Mouse (Mus musculus): ENCODE data around the gene Insm2. TPM values are rescaled to one million over a fixed set of nuclear protein-coding genes. Genes with fewer than 3 reads are reported as not detected.
"Not testable (repeated sequence)": the region's sequence is repeated elsewhere in the genome, so short reads cannot be mapped to it uniquely, and the experiment has no call there.

The Insm2 gene
- under 1 TPM in 1 of 2 experiments, not detected in 1; 0.21 TPM for total RNA-seq (2021)
- long read RNA-seq, experiment 1, partial matches to known transcripts: 0 of 1 reads
- long read RNA-seq, experiment 1, other reads (novel, unspliced or antisense): 0 of 1 reads
- long read RNA-seq, experiment 2: 0 reads

DNA sequence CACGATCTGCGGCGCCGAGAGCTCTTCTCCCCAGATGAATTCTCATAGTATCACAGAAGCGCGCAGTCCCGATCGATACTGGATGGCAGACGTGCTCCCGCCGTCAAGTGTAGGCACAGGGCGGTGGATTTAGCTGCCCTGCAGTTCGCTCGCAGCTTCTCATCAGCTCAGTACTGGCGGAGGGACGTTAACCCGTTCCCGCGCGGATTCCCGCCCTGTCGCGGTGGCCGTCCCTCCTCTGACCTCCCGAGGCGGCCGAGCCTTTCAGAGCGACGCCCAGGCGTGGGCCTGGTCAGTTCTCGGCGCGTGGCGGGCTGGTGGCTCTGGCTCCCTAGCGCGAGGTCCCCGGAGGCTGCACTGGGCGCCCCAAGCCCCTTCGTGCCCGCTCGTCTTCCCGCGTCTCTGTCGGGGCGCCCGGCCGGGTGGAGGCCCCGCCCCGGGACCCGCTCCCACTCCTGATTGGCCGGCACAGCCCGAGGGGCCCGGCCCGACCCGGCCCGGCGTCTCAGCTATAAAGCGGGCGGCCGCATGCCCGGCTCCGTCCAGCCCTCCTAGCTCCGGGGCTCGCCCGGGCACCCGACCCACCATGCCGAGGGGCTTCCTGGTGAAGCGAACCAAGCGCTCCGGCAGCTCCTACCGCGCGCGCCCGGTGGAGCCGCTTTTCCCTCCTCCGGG lies at the start of gene Insm2:
Gene Insm2 (plus strand): TSS at position 541 of the 675 bp plus-strand sequence.
- DNase-seq (ENCODE audit: low spot score in 2 of 2): peak in 1 of 2 experiments; percentile 17

DNA sequence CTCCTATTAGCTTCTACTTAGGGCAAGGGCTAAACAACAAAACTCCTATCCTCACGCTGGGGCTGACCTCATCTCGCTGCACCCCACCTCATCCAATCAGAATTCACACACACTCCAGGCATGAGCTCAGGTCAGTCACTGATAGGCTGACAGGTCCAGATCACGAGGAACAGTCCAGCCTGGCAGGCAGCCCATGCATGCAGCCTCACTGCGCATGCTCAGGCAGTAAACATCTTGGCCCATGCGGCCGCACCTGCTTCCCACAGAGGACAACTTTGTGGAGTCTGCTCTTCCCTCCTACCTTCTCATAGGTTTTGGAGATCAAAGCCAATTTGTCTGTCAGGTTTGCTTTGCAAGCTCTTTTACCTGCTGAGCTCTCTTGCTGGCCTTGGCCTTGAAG lies 44.3 kb upstream of the Insm2 start:
- DNase-seq (ENCODE audit: low spot score in 2 of 2): not testable (repeated sequence)

DNA sequence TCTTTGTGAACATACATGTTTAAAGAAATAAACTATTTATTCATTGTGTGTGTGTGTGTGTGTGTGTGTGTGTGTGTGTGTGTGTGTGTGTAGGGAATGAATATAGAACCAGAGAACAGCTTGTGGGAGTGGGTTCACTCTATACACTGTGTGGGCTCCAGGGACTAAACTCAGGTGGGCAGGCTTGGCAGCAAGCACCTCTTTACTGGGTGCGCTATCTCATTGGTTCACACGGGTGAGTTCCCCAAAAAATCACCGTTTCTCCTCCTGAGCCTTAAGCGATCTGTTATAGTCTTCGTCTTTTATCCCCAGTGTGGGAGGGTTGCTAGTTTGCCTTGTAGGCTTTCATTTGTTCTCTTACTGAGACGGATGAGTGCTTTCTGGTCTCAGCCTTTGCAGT lies 41.4 kb upstream of the Insm2 start:
- peak in 1 of 2 experiments; percentile 8 for DNase-seq (ENCODE audit: low spot score in 2 of 2)

DNA sequence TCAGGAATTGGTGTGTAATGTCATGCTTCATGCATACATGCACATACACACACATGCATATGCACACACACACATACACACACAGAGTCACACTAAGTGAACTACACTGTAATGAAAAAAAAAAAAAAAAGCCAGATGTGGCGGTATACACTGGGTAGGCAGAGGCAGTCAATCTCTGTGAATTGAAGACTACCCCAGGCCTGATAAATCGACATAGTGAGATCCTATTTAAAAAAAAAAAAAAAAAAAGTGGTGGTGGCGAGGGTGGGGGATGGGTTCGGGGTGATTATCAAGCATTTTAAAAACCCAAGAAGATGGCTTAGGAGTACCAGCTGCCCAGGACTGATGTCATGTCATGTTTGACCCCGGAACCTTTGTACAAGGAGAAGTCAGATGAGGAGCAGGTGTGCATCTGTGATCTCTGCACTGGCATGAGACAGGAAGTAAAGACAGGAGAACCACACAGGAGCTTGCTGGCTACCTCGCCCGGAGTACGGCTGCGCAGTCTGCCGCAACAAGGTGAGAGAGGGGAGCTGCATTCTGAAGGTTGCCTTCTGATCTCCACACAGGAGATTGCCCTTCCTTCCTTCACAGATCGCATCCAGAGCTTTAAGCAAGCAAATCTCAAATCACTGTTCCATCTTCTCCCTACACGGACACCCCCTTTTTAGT lies 39.9 kb upstream of the Insm2 start:
- no peak for DNase-seq (ENCODE audit: low spot score in 2 of 2)

DNA sequence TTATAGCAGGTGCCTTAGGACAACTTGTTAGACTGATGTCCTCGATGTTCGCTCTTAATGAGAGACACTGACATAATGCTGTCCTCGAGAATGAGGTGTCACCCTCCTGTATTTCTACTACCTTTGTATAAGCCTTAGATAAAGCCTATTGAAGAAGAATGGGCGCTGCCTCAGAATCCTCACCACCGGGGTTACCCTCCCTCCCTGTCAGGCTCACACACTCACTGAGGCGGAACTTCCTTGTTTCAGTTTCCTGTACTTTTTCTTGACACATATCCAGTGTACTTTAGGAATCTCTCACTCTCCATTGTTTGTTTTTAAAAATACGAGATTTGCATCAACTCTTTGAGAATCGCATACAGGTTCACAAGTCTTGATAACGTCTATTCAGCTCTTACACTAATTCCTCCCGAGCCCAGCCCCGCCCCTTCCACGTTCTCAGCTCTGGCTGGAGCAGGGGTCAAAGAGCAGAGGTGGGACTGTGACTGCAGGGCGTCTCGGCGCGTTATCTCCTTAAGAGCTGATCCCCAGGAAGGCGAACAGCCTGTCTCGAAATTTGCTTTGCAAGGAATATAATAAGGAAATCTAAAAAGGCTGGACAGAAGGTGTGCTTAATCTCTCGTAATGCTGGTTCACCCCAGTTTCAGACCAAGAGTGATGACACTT lies 39.1 kb upstream of the Insm2 start:
- DNase-seq (ENCODE audit: low spot score in 2 of 2): no peak

DNA sequence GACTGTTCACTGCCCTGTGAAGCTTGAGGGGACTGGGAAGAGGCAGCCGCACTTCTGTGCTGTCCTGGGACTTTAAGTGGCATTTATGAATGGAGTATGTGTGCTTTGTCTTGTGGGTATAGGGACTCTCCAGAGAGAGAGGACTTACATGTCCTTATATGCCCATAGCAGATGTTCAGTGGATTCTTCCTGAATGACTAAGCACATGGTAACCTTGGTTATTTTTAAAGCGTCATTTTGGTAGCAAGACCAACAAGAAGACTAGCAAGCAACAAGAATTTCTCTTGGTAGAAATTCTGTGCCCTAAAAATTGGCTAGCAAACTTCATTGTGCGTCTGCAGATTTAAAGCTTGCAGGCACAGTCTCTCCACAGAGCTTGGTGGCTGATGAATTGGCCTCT lies 35.5 kb upstream of the Insm2 start:
- no peak for DNase-seq (ENCODE audit: low spot score in 2 of 2)

DNA sequence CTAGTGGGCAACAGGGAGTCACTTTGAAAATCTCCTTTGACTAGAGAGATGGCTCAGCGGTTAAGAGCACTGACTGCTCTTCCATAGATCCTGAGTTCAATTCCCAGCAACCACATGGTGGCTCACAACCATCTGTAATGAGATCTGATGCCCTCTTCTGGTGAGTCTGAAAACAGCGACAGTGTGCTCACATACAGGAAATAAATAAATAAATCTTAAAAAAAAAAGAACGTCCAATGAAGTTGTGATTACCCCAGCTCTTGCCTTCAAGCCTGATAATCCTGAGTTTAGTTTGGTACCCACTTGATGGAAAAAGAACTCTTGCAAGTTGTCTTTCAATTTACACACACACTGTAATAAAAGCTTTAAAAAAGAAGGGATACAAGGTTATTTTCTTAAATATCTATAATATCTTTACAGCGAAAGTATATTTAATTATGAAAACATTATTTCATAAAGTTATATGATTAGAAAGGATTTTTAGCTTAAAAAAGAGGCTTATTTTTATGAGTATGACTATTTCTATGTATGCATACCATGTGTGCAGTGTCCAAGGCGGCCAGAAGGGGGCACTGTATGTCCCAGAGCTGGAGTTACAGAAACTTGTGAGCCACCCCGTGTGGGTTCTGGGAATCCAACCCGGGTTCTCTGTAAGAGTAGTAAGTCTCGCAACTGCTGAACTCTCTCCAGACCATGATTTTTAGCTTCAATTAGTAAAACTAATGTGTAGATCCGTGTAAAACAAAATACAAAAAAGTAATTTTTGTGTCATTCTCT lies 34.9 kb upstream of the Insm2 start:
- DNase-seq (ENCODE audit: low spot score in 2 of 2): no peak

DNA sequence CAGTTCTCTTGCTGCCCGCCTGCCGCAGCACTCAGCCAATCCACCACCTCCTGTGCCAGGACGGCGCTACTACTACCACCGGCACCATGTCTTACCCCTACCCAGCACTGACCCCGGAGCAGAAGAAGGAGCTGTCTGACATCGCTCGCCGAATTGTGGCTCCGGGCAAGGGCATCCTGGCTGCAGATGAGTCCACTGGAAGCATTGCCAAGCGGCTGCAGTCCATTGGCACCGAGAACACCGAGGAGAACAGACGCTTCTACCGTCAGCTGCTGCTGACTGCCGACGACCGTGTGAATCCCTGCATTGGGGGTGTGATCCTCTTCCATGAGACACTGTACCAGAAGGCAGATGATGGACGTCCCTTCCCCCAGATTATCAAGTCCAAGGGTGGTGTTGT lies 34.0 kb upstream of the Insm2 start, which contains the start of gene Aldoart2:
Gene Aldoart2 (plus strand): TSS at position 34 of the 400 bp plus-strand sequence.
- no peak for DNase-seq (ENCODE audit: low spot score in 2 of 2)

DNA sequence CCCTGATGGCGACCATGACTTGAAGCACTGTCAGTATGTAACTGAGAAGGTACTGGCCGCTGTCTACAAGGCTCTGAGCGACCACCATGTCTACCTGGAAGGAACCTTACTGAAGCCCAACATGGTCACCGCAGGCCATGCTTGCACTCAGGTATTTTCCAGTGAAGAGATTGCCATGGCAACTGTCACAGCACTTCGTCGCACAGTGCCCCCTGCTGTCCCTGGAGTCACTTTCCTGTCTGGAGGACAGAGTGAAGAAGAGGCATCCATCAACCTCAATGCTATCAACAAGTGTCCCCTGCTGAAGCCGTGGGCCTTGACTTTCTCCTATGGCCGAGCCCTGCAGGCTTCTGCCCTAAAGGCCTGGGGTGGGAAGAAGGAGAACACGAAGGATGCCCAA lies 33.4 kb upstream of the Insm2 start:
- DNase-seq (ENCODE audit: low spot score in 2 of 2): no peak

DNA sequence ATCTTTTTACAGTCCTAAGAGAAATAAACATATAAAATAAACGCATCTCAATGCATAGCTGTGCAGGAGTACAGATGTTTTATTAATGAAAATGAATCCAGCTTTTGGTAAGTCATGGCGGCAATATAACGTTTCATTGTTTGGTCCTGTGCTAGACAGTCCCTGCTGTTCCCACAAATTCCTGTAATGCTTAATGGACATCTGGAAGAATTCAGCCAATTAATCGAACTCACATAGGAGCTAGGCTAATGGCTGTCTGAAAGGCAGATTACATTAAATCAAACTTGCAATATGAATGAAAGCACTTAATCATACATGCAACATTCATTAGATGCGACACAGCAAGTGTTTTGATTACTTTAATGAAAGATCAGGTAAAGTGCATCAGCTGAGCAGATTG lies 32.4 kb upstream of the Insm2 start:
- DNase-seq (ENCODE audit: low spot score in 2 of 2): no peak

DNA sequence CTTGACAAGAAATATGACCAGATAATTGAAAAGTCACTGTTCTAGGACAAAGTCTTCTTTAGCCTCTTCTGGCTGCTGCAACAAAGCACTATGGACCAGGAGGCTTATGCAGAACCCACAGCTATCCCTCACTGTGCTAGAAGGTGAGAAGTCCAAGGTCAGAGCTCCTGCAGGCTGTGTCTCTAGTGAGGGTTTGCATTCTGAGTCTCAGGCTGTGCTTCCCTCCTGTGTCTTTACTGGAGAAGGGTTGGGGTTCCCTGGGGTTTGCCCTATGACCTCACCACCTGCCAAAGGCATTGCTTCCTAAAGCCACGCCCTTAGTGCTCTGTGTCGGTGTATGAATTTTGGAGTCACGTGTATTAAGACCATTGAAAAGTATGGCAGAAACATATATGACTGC lies 30.8 kb upstream of the Insm2 start:
- no peak for DNase-seq (ENCODE audit: low spot score in 2 of 2)

DNA sequence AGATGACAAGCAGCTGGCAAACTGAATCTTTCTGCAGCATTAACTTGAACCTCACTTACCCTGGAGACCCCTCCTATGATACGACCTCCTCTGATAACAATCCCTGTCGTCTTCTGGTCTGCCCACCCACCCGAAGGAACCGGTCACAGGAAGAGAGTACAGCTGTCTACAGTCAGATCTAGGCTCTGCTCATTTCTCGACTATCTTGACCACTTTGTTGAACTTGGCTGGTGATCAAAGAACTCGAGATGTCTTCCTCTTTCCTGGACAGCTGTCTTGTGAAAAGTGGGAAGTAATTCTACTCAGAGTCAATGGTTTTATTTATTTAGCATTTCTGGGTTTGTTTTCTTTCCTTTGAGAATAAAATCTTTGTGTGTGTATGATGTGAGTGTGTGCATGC lies 29.6 kb upstream of the Insm2 start:
- DNase-seq (ENCODE audit: low spot score in 2 of 2): no peak

DNA sequence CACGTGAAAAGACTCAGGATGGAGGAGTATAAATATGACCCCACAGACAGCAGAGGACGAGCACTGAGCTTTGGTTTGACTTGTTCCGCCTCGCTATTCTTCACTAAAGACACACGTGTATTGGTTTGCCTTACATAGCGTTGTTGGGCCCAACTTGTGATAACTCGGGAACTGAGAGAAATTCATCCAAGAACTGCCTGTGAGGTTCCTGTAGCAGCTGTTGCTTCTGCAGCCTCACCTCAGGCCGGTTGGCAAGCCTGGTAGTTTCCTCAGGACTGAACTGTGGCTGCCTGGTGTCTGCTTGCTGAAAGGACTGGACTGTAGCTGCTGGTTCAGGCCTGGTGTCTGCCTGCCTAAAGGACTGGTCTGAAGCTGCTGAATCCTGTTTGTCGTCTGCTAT lies 28.6 kb upstream of the Insm2 start:
- no peak for DNase-seq (ENCODE audit: low spot score in 2 of 2)

DNA sequence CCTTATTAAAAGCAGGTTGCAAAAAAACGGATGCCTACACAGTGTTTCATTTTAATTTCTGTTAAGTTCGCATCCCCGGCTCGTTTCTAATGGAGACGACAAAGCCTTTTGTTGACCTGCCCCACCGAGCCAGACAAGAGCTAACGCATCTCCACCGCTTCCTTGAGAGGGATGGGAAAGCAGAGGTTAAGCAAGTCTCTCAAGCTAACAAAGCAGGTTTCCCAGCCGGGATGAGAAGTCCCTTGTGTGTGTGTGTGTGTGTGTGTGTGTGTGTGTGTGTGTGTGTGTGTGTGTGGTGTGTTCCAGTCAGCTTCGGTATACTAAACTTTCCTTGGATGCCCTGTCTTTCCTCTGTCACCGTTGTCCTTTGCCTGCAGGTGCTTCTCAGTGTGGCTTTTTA lies 28.0 kb upstream of the Insm2 start:
- DNase-seq (ENCODE audit: low spot score in 2 of 2): no peak

DNA sequence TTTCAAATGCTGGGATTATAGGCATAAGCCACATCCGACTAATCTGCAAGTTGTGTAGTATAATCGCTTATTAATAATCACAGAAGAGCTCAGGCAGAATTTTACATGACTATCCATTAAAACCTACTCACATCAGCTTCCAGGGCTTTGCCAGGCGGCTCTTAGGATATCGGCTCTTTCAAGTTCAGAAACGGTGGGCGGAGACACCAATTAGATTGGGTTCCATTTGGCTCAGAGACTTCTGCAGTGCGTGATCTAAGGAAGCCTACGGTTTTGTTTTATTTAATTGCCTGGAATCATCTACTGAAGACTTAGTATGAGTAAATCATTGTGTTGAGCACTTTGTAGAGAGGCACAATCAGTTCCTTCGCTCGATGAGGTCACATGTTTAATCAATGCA lies 27.6 kb upstream of the Insm2 start:
- DNase-seq (ENCODE audit: low spot score in 2 of 2): no peak

DNA sequence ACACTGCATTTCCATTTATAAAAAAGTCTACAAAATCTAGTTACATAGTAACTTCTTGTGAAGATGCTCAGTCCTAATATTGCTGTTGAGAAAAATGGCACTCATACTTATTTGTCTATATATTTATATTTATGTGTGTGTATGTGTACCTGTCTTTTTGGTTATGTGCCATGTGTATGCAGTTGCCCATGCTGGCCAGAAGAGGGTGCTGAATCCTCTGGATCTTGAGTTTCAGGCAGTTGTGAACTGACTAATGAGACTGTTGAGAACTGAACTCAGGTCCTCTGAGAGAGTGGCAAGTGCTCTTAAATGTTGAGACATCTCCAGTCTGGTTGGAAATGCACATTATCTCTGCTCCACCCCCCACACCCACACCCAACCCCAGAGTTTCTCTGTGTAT lies 26.1 kb upstream of the Insm2 start:
- DNase-seq (ENCODE audit: low spot score in 2 of 2): no peak

DNA sequence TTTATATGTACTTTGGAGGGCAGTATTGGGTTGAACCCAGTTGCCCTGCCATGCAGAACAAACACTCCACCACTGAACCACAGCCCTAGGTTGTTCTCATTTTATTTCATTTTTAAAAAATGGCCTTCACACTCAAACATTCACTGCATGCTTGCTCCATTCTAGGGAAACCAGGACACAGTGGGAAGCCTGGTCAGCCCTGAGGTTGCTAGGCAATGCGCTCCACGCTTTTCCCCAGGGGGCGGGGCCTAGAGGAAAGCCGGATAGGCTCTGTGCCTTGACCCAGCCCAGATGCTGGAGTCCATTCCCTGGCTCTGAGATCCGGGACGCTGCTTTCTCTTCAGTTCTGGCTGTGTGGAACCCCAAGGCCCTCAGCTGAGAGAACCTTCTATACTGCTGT lies 25.4 kb upstream of the Insm2 start:
- no peak for DNase-seq (ENCODE audit: low spot score in 2 of 2)

DNA sequence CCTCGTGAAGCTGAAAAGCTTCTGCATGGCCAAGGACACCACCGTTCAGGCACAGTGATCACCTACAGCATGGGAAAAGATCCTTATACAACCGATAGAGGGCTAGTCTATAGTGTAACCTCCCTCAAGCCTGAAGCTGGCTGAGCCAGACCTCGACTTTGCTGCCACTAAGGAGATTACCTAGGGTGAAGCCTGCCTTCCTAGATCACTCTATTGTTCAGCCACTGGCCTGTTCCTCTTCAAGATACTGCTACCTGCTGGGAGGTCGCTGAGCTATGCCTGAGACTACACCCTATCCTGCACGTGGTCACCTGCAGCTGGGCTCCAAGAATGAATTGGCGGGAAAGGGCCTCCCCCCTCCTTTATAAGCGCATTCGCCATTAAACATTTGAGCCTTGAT lies 12.3 kb upstream of the Insm2 start:
- DNase-seq (ENCODE audit: low spot score in 2 of 2): not testable (repeated sequence)

DNA sequence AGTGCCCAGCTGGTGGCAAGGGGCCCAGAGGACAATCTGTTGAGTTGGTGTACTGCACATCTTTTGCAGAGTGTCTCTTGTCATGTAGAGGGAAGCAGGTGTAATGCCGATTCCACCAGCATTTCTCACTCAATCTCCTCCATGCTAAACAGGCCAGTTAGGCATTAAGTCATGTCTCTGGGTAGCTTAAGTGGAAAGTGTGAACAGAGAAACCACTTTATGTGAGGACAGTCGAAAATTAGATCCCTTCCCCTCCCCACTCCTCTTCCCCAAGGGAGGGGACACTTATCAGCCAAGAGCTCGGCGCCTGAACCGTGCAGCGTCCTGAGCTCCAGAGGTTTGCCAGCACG lies 715 bp upstream of the Insm2 start:
- DNase-seq (ENCODE audit: low spot score in 2 of 2): no peak

DNA sequence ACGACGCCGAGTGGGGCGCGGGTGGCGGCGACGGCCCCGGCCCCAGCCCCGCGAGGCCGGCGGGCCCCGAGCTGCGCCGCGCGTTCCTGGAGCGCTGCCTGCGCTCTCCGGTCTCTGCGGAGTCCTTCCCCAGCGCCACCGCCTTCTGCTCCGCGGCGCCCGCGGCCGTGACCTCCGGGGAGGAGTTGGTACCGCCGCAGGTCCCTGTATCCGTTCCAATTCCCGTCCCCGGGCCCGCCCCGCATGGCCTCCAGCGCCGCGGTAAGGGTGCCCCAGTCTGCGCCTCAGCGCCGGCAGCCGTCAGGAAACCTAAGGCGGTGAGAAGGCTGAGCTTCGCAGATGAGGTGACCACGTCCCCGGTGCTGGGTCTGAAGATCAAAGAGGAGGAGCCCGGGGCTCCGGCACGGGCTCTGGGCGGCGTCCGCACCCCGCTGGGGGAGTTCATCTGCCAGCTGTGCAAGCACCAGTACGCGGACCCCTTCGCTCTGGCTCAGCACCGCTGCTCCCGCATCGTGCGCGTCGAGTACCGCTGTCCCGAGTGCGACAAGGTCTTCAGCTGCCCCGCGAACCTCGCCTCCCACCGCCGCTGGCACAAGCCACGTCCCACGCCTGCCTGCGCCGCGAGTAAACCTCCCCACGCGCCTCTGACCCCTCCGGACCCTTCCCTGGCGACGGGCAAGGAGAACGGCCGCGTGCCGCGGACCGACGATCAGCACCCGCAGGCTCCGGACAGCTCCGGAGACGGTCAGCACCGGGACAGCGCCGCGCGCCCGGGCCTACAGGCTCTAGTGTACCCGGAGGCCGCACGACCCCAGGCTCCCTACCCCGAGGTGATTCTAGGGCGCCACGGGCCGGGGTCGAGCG lies 644 bp downstream of the Insm2 start:
- peak in 1 of 2 experiments; percentile 31 for DNase-seq (ENCODE audit: low spot score in 2 of 2)
